Mouse (Mus musculus) adipocyte (in vitro differentiated cells): ENCODE results near the gene Rapgef1.
A peak's percentile ranks its signal among the peaks of the same experiment; 100 is the strongest.

Experiments used
- DNase-seq: peaks from one replicate; pipeline ENCODE4 v3.0.0-alpha.2; 2016; ENCODE audit warnings: low spot score

Rapgef1 gene

DNA sequence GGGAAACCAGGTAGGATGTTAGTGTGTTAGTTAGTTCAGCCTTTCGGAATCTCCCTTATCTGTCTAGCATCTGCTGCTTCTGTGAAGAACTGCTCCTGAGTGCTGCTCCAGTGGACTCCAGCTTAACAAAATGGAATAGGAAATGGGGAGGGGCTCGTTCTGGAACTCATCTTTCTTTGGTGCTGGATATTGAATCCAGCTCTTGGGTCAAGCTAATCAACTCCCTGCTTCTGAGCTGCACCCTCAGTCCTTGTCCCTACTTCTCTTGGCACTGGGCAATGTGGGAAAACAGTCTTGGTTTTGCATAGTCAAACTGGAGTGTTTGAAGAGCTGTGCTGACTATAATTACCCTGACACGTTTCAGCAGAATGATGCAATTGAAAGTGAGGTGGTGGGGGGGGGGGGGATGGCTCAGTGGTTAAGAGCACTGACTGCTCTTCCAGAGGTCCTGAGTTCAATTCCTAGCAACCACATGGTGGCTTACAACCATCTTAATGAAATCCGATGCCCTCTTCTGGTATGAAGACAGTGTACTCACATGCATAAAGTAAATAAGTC lies 25.6 kb downstream of the Rapgef1 start:
- DNase-seq, result no peak

DNA sequence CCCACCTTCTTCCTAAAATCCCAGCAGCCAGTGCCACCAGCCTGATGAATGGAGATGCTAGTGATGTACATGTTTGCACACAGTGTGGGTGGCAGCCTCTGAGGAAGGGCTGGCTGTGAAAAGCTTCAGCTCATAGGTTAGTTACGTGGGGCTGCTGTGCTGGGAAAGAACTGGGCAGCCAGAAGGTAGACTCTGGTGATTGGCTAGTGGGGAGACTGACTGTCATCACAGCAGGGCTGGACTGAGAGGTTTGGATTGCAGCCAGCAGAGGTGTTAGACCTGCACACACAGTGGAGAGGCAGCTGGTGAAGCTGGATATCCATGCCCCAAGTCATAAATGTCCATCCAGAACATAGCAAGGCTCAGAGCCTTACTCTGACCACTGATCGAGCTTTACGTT lies 27.1 kb downstream of the Rapgef1 start:
- DNase-seq, result no peak

DNA sequence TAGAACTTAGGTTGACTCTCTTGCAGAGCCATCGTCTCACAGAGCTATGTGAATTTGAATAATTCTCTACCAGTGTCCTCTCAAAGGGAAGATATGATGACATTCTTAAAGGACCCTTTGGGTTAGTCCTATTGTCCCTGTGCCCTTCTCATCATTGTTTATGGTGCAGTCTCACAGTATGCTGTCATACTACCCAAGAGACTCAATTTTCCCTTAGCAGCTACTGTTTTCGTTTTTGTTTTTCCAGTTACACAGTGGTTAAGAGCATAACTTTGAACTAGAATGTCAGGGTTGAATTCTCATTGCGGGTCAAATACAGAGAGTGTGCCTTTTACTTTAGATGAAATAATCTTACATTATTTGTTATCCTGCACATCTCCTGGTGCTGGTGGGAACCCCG lies 27.6 kb downstream of the Rapgef1 start:
- DNase-seq, result no peak

DNA sequence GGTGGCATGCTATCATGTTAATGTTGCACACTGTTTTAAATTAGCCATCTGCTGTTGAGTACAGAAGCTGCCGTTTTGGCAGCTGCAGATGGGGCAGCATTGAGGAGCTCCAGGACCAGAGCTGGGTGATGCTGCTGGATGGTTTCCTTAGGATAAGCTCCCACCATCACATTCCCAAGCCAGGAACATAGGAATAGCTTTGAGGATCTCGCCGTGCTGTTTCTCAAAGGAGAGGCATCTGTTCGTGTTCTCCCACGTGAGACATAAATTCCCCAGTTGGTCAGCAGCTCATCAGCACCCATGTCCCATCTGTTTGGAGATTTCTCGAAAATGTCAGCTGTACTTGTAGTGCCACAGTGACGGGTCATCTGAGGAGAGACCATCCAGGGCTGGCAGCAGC lies 28.3 kb downstream of the Rapgef1 start:
- no peak for DNase-seq

DNA sequence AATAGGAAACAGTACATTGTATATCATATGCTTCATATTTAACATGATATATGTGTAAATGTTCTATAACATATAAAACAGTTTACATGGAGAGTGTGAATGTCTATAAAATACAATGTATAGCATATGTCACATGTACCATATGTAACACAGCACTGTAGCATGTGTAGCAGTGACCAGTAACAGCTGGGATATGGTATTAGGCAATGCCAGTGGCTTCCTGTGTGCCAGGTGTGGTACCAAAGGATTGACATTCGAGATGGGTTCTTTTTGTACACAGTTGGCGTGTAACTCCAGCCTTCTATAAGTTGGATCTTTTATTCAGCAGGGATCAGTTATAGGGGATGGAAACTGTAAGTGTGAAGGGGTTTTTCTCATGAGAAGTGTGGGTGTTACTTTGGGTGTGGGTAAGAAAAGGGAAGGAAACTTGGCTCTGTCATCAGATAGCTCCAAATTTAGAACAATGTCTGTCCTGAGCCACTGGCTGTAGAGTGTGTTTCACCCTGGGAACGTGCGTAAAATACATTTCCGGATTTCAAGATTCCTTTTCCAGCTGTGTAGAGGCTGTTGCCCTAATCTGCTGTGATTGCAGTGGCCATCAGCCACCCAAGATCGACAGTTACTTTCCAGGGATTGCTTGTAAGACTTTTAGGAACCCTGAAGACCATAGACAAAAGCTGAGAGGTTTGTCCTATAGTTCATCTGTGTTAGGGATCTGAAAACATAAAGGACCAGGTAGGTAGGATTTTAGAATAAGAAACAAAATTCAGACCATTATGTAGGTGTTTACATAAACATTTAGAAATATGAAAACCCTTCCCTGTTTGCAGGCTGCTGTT lies 29.7 kb downstream of the Rapgef1 start:
- DNase-seq, result no peak

DNA sequence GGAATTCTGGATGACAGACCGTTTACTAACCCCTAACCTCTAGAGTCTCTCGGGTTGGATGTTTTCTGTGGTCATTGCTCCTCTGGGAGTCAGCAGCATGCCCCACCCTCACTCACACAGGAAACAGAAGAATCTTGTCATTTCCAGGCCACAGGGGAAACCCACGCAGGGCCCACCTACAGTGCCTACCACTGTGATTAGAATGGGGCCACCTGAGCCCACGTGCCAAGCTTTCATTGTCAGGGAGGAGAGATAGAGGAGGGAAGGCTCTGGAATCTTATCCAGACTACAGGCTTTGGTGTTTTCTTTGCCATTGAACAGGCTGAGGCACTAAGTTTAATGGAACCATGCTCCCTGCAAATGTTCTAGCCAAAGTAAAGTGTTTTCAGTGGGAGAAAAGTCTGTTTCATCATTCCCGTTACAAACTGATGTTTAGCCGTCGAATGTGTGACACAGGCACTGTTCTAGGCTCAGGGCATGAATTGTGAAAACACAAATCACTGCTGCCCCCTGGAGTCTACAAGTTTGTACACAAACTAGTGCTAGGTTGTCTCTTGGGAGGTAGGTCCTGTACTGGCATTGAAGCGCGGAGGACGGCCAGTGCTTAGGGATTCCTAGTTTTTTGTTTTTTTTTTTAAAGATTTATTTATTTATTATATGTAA lies 30.4 kb downstream of the Rapgef1 start:
- peak; percentile 79 for DNase-seq

DNA sequence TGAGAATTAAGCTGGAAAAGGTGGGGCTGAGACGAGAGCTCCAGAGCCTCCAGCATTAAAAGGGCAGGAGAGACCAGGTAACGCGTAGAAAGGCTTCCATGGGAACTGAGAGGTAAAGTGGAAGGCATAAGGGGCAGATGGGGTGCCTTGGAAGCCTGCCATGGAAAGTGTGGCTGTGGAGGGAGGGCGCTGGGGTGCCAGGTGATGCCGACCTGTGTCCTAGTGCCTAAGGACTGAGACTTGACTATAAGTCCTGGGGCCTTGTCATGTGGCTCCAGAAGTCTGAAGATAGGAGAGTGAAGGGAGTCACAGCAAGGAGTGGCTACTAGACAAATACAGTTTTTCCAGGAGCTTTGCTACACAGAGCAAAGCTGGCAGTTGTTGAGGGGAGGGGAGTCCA lies 32.4 kb downstream of the Rapgef1 start:
- DNase-seq, result no peak

DNA sequence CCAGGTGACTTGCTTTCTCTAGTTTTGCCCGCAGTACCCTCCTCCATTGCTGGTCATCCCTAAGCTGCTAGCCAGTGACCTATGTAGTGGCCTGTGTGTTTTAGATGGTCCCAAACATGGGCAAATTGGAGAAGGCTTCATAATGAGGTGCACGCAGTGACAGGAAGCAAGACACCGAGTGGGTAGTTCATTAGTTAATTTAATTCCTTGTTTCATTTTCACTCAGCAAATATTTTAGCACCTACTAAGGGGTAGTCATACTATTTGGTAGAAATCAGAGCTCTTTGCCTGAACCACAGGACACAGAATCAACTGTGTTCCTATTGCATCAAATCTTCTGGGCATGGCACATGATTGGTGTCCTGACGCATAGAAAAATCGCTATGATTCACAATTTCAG lies 35.9 kb downstream of the Rapgef1 start:
- DNase-seq, result no peak

DNA sequence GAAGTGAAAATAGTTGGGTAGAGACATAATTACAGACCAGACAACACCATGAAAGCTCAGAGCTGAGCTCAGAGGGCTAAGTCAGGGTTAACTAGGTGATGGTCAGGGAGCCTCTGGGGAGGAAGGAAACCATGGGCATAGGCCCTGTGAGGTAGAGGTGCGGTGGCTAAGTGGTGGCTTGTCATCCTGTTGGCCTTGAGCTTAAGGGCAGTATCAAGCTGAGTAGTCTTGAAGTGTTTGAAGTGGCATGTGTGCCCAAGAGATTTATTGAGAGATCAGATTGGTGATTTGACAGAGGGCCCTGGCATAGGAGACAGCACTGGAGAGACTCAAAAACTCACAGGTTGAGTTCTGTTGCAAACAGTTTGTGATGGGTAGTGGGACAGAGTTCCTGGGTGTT lies 36.6 kb downstream of the Rapgef1 start:
- no peak for DNase-seq

DNA sequence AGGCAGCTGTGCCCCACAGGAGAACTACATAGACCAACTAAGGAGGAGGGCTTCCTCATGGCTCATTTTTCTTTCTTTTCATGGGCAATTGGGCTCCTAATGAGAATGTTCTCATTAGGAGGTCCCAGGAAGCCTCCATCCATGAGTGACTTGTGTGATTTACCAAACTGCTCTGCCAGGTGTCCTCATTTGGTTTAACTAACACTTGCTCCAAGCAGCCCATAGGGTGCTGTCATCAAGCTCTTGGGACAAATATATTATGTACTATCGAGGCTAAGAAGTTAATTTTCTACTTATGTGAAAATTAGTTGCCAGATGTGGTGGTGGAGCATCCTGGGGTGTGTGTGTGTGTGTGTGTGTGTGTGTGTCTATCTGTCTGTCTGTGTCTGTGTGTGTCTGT lies 37.6 kb downstream of the Rapgef1 start:
- no peak for DNase-seq

DNA sequence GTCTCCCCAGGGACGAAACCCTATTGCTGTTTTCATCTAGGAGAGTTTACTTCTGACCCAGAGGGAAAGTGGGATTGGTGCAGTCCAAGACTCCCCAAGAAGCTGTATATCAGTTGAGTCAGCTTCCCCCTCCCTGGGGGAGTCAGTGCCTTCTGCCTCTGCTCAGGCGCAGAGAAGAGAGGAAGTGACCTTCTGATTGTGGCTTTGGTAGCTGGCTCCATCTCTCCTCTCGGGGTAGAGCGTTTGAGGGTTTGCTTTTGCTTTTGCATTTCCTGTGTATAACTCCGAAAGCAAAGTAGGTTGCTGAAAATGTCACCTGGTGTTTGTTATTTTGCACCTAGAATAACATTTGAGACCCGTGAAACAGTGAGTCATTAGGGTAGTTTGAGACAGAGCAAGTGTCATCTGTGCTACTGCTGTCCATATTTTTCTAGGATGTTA lies 42.3 kb downstream of the Rapgef1 start:
- DNase-seq, result peak; percentile 81

DNA sequence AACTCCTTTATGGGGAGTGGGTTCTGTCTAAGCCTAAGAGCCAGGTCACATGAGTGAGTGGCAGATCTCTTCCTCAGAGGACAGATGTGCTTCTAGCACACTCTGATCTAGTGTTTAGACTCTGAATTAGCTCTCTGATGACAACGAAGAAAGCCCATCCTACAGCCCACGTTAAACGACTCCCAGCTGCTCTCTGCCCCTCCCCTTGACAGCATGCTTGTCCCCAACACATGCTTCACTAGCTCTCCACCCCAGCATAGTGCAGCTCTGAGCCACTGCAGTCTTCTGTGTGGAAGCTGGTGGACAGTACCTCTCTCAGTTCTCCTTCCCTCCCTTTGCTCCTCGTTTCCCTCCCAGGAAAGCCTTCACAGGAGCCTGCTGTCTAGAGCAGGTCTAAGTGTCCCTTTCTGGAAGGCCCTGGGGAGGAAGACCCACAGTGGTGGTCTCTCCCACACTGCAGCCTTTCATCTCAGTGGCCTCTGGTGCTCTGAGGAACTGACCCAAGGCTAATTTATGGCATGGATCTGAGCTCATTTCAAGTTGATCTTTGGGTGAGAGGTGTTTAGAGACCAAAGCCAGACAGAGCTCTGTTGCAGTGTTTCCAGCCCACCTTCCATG lies 43.8 kb downstream of the Rapgef1 start:
- no peak for DNase-seq

DNA sequence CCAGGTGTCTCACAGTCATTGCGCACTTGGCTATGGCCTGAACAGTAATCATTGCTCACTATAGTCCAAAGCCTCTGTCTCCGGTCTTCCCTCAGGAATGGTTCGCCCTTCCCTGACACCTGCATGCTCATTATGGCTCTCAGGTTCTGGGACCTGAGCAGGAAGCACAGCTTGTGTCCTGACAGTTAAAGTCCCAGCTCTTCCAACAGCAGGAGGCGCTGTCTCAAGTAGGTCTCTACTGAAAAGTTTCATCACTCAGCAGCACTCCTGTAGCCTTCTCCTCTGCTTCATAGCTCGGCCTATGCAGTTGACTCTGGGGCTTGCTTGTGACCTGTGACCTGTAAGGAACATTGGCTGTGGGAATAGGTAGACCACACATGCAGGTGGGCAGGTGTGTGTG lies 45.9 kb downstream of the Rapgef1 start:
- peak; percentile 23 for DNase-seq

DNA sequence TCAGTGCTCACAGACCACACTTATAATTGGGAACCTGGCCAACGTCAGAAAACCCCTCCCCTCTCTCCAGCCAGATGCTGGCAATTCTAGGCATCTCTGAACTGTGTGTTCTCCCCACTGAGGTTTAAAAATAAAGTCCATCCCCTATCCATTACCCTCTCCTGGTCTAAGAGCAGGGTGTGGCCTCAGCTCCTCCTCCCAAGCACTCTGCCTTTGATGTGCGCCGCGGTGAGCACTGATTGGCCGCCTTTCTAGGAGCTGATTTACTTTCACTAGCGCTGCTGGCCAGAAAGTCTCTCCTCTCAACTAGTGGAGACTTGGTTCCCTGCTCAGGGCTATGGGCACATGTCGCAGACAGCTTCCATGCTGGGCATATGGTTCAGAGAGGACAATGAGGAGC lies 47.1 kb downstream of the Rapgef1 start:
- no peak for DNase-seq

DNA sequence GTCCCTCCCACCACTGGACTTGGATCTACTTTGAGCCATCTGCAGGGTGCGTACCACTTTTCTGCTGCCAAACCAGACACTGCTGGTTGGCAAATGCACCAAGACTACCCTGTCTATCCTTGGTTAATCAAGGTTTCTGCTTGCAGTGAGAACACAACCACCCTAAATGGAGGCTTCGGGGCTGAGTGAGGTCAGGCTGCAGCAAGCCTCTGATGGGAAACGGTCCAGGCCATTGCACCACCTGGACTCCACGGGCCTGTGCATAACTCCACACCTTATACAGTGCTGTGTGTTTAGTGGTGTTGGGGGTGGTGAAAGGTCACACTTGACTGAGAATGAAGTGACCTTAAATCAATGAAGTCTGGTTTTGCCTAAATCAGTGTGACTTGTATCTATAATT lies 47.6 kb downstream of the Rapgef1 start:
- no peak for DNase-seq

DNA sequence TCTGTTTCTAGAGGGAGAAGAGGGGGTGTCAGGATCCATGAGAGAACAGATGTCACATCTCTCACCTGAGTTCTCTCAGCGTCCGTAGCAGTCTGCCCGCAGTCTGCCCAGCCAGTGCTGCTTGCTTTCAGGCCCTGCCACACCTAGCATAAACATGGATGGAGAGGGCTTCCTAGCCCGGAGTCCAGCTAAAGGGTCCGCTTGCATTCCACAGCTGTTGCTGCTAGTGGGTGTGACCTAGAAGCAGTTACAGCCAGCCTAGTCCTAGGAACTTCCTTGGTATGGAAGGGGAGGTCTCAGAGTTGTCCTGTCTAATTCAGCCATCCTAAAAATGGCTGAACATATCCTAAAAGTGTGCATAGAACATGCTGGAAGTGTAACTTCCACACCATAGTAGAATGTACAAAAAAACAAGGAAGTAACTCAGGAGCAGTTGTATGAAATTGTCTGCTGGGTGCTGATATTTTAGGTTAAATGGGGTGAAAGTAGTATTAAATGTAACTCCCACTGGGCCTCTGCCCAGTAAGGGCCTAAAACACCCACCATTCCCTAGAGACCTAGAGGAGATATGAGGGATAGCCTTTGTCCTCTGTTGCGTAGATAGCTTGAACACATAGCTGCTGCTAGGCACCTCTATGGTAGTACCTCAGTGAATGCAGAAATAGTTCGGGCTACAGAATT lies 48.6 kb downstream of the Rapgef1 start:
- DNase-seq, result no peak

DNA sequence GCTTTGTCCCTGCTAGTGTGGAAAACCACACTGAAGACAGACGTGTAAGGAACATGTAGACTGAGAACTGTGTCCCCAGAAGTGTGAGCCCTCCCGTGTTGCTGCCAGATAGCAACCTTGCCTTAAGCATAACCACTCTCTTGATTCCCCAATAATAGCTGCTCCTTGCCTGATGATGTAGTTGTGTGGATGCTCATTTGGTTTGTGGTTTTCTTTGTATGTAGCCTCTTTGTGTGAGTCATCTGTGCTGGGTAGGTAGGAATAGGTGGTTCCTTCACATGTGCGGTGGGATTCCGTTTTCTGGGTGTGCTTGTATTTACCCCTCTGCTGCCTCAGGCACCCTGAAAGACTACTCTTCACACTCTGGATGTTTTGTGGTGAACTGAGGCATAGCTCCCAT lies 49.4 kb downstream of the Rapgef1 start:
- DNase-seq, result no peak

DNA sequence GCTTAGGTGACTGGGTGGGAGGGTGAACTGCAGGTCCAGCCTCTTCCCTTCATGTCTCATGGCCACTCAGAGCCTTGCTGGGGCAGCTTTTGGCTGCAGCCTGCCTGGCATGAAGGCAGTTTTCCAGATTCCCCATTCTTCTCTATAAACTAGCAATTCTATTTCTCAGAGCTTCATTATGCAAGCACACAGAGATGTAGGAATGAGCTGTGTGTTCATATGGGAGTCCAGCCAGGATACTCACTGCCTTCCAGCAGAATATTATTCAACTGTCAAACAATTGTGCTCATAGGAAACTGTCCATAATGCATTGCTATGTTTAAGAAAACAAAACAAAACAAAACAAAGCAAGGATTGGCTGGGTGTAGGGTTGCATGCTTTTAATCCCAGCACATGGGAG lies 50.2 kb downstream of the Rapgef1 start:
- DNase-seq, result peak; percentile 90

DNA sequence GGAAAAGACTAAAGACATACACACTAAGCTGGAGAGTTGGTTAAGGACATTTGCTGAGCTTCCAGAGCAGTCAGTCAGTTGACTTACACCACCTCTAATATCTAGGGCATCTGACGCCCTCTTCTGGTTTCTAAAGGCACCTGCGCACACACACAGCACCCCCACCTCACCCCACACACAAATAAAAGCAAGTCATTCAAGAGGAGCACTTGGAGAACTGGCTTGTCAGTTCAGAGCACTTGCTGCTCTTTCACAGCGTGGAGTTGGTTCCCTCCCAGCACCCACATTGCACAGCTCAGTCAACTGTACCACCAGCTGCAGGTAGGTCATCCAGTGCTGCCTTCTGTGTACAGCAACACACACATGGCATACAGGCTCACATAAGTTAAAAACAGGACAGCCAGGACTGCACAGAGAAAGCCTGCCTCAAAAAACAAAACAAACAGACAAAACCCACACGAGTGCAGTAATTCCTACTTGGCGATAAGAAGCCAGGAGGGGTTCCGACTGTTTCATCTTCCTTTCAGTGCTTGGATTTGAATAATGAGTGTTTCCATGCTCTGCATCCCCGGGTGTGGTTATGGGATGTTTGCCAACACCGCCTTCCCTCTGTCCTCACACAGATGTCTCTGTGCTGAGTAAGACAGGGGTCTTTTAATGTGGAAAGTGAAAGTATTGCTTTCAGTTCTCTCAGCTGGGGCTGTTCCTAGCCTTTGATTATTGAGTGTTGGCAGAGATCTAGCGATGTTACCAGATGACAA lies 50.9 kb downstream of the Rapgef1 start:
- DNase-seq, result peak; percentile 65

DNA sequence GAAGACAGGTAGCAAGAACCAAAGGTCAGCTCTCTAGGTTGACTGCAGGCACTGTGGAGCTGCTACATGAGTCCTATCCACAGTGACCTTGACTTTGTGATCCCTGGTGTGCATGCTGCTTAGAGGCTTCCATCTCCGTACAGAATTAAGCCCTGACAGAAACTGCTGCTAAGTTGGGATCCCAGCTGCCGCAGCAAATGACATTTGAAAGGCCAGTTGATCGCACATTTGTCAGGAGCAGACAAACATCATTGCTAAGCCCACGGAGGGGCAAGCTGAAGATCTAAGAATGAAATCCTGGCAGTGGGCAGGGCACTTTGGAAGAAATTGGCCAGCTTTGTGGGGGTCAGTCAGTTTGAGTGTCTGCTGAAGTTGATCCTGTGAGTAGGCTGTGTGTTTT lies 51.9 kb downstream of the Rapgef1 start:
- DNase-seq, result no peak

DNA sequence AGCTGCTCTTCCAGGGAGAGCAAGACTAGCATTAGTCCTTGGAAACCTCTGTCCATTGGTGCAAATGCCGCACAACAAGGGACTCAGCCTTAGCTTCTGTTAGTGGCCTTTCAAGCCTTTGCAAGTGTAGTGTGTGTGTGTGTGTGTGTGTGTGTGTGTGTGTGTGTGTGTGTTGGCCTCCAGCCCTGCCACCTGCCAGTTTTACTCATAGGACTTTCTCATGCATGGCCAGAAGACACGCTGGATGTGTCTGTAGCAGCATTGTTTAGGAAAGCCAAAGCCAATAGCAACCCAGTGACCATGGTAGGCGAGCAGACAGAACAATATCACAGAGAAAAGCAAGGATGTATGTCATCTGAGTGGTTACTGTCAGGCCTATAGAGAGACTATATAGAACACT lies 52.3 kb downstream of the Rapgef1 start:
- DNase-seq, result no peak
